ENCODE assay signal across 20 mouse cellular contexts in the genomic region with DNA sequence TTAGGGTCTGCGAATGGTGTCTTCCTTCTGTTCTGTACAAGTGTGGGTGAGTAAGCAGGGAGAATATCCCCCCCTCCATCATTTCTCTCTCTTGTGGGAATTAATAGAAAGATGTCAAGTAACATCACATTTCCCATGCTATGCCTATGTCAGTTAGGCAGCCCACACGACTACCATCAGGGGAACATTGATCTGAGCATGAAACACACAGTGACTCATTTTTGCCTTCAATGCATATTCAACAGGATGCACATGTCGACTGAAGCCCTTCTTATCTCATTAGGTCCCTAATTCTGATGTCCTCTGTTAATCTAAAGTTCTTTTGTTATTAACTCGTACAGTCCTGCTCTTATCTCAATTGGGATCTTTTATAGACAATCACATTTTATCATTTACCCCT.
DNase-seq lines count a peak whose midpoint lies in the region; ATAC-seq lines count a peak whose summit lies in the region.
"Had no signal": no experiment of that assay in that cellular context is flagged by ENCODE, and none has a peak within 500 bp of the region (broad histone marks: within the 10 kb centered on the region; RNA-seq: fewer than 3 reads in every experiment).

No protein-coding gene starts in this region.

- peak; percentile 86 for DNase-seq in 416B (ENCODE audit: low read depth)
- DNase-seq in CD4-positive, CD25-positive, alpha-beta regulatory T cell, adult 2 months (ENCODE audit: low read depth, low spot score), result peak; percentile 20
- peak; percentile 32 for DNase-seq in brain, adult 2 months (ENCODE audit: low read depth, low spot score)
- peak; percentile 75 for DNase-seq in retina, embryonic 14.5 days (ENCODE audit: low spot score)
- no peak for DNase-seq in lung, postnatal 14 days
- DNase-seq in cerebellum, postnatal 4 days (ENCODE audit: low spot score in 2 of 2), result no peak
- DNase-seq in kidney, postnatal 36 days, result no peak
- DNase-seq: adrenal gland, adult 2 months; adrenal gland, postnatal 10 days; adrenal gland, postnatal 25 days; B cell, adult 2 months; cerebellum, adult 11-12 months; cerebellum, adult 2 months; cerebellum, adult 9-10 months; cerebellum, postnatal 10 days; cerebellum, postnatal 25 days; embryo, embryonic 11 days had no signal

- no peak for ATAC-seq in monocyte, adult 5-6 weeks (replicated peaks; ENCODE audit: insufficient number of reproducible peaks, low FRiP score, low TSS enrichment, poor library complexity, severe bottlenecking)
- ATAC-seq: forebrain, embryonic 14.5 days; forebrain, embryonic 16.5 days had no signal

Comparison
In these comparisons a context has a peak if more than half of its experiments do, and no peak if none do; other contexts are left out.
1. DNase-seq: peak in 416B (single experiment), CD4-positive, CD25-positive, alpha-beta regulatory T cell, adult 2 months (single experiment), brain, adult 2 months (single experiment) and retina, embryonic 14.5 days (single experiment); none in lung, postnatal 14 days (single experiment), cerebellum, postnatal 4 days (0 of 2) and kidney, postnatal 36 days (0 of 2).